10 mouse cellular contexts compared by ENCODE assay signal in the genomic region with DNA sequence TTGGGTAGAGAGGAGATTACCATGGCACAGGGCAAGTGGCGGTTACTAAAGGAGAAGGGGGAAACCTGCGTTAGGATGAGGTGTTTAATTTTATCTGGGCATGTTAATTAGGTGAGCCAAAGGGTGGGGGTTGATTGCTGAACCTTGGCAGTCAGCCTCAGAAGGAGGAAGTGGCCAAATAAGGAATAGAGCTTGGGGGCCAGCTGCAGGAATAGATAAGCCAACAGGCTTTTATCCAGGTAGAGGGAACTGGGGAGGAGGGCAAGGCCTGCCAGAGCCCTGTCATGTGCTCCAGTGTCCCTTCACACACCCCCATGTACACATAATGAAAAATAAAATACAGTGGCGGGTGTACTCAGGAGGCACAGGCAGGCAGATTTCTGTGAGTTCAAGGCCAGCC. TPM values are rescaled to one million over a fixed set of nuclear protein-coding genes. Genes with fewer than 3 reads are reported as not detected.
DNase-seq lines count a peak whose midpoint lies in the region; ATAC-seq lines count a peak whose summit lies in the region.
"Had no signal": no experiment of that assay in that cellular context is flagged by ENCODE, and none has a peak within 500 bp of the region (broad histone marks: within the 10 kb centered on the region; RNA-seq: fewer than 3 reads in every experiment).

No protein-coding gene starts in this region.

- no peak for ATAC-seq in lung, embryonic 15.5 days (ENCODE audit: borderline replicate concordance, extremely low read depth, low FRiP score, low TSS enrichment)
- peak; percentile 48 for ATAC-seq in common myeloid progenitor, adult 5-6 weeks (replicated peaks; ENCODE audit: low read depth, poor library complexity, severe bottlenecking)
- peak; percentile 70 for ATAC-seq in intestine, embryonic 15.5 days
- peak; percentile 50; the same call in 1 of the 2 replicates for ATAC-seq in stomach, embryonic 14.5 days (ENCODE audit: insufficient number of reproducible peaks, insufficient read depth, low FRiP score, low read depth)
- ATAC-seq: lung, postnatal 0 days had no signal

- H3K4me3 ChIP-seq in lung, embryonic 15.5 days, result no peak overlapping the region
- H3K4me3 ChIP-seq in intestine, embryonic 15.5 days (replicated peaks), result no peak overlapping the region
- no peak overlapping the region for H3K4me3 ChIP-seq in stomach, embryonic 14.5 days (ENCODE audit: low read depth, low read length)

- peaks cover 13% of the 10 kb centered on the region for H3K36me3 ChIP-seq in lung, embryonic 15.5 days
- 0 out of 2 replicates have a peak, but pooled peaks cover 6% of the 10 kb centered on the region for H3K36me3 ChIP-seq in intestine, embryonic 15.5 days
- H3K36me3 ChIP-seq in stomach, embryonic 14.5 days (ENCODE audit: control insufficient read depth, insufficient read depth, low read length), result peaks cover 17% of the 10 kb centered on the region

- no peaks in the 10 kb centered on the region for H3K27me3 ChIP-seq in lung, embryonic 15.5 days
- no peaks in the 10 kb centered on the region for H3K27me3 ChIP-seq in intestine, embryonic 15.5 days (replicated peaks)
- H3K27me3 ChIP-seq in stomach, embryonic 14.5 days (ENCODE audit: control insufficient read depth, insufficient read depth, low read length), result no peaks in the 10 kb centered on the region

- no peaks in the 10 kb centered on the region for H3K9me3 ChIP-seq in lung, embryonic 15.5 days
- H3K9me3 ChIP-seq in intestine, embryonic 15.5 days, result no peaks in the 10 kb centered on the region
- no peaks in the 10 kb centered on the region for H3K9me3 ChIP-seq in stomach, embryonic 14.5 days (ENCODE audit: control insufficient read depth, low read depth, low read length)

- H3K4me1 ChIP-seq in lung, embryonic 15.5 days, result peaks cover 38% of the 10 kb centered on the region
- peaks cover 15% of the 10 kb centered on the region for H3K4me1 ChIP-seq in intestine, embryonic 15.5 days (replicated peaks)
- H3K4me1 ChIP-seq in stomach, embryonic 14.5 days (ENCODE audit: control insufficient read depth, insufficient read depth, low read length), result peaks cover 9% of the 10 kb centered on the region; the same call in 1 of the 2 replicates

- DNase-seq in lung, postnatal 4 days, result no peak
- DNase-seq in natural killer cell, adult 2 months (ENCODE audit: low spot score in 2 of 2), result no peak
- DNase-seq in layer of hippocampus, postnatal 36 days, result no peak
- DNase-seq: cerebellum, adult 8-10 months; kidney, postnatal 14 days had no signal

- H3K9ac ChIP-seq in lung, embryonic 15.5 days, result no peak overlapping the region
- H3K9ac ChIP-seq in intestine, embryonic 15.5 days, result no peak overlapping the region
- H3K9ac ChIP-seq in stomach, embryonic 14.5 days (replicated peaks; ENCODE audit: low read depth, low read length), result no peak overlapping the region

- peak overlapping the region; percentile 50; the same call in 1 of the 2 replicates for H3K27ac ChIP-seq in lung, embryonic 15.5 days
- peak overlapping the region; percentile 48; the same call in 1 of the 2 replicates for H3K27ac ChIP-seq in intestine, embryonic 15.5 days
- H3K27ac ChIP-seq in stomach, embryonic 14.5 days (ENCODE audit: low read length), result peak overlapping the region; percentile 1; the same call in 1 of the 2 replicates

- 40% methylated on average over 3 of the region's 3 CpGs for WGBS in lung, embryonic 15.5 days
- 34% methylated on average over 3 of the region's 3 CpGs for WGBS in intestine, embryonic 15.5 days
- 45% methylated on average over 3 of the region's 3 CpGs for WGBS in stomach, embryonic 14.5 days

- H3K4me2 ChIP-seq in lung, embryonic 15.5 days, result no peak overlapping the region
- no peak overlapping the region for H3K4me2 ChIP-seq in intestine, embryonic 15.5 days (replicated peaks)
- no peak overlapping the region for H3K4me2 ChIP-seq in stomach, embryonic 14.5 days (replicated peaks; ENCODE audit: low read depth, low read length)

RNA-seq across cellular contexts. Expression of gene Calm1, which starts 13.2 kb away (rescaled TPM):
- polyA plus RNA-seq in lung, embryonic 15.5 days (2015; fragmentation: Nextera tagmentation; extraction: Ambion mirVana), result 1,739 and 1,769 TPM in 2 replicates
- total RNA-seq in common myeloid progenitor, adult 5-6 weeks (2017), result 609 and 643 TPM in 2 replicates
- 2,249 and 2,526 TPM in 2 replicates for polyA plus RNA-seq in intestine, embryonic 15.5 days (2015; fragmentation: Nextera tagmentation; extraction: Ambion mirVana)
- polyA plus RNA-seq in stomach, embryonic 14.5 days (2014; fragmentation: Nextera tagmentation; extraction: Ambion mirVana), result 1,664 and 1,668 TPM in 2 replicates
- total RNA-seq in layer of hippocampus, postnatal 36 days (2021), result 1,000 to 10,000 TPM; 2,038 to 2,139 TPM

RNA-seq across cellular contexts. Expression of gene Nrde2, which starts 52.9 kb away (rescaled TPM):
- 13.2 and 14.7 TPM in 2 replicates for polyA plus RNA-seq in lung, embryonic 15.5 days (2015; fragmentation: Nextera tagmentation; extraction: Ambion mirVana)
- total RNA-seq in common myeloid progenitor, adult 5-6 weeks (2017), result 35.2 and 39.8 TPM in 2 replicates
- polyA plus RNA-seq in intestine, embryonic 15.5 days (2015; fragmentation: Nextera tagmentation; extraction: Ambion mirVana), result 10.2 and 12.1 TPM in 2 replicates
- 13.1 and 13.3 TPM in 2 replicates for polyA plus RNA-seq in stomach, embryonic 14.5 days (2014; fragmentation: Nextera tagmentation; extraction: Ambion mirVana)
- 10 to 100 TPM; 19.7 to 20.2 TPM for total RNA-seq in layer of hippocampus, postnatal 36 days (2021)
